Mouse (Mus musculus): ENCODE results near the gene Cep55. TPM values are rescaled to one million over a fixed set of nuclear protein-coding genes. Genes with fewer than 3 reads are reported as not detected.

Gene Cep55
- polyA plus RNA-seq, 1 experiment from 2014 or later, result 41.8 TPM

- H3K4me3 ChIP-seq, result no peak overlapping the region
- H3K4me1 ChIP-seq, result no peaks in the 10 kb centered on the region
- H3K36me3 ChIP-seq, result no peaks in the 10 kb centered on the region
- H3K4me2 ChIP-seq (replicated peaks), result no peak overlapping the region
- H3K27me3 ChIP-seq, result 0 out of 2 replicates have a peak, but pooled peaks cover 12% of the 10 kb centered on the region
- no peak overlapping the region for H3K9ac ChIP-seq (replicated peaks)
- 62% methylated on average over 2 of the region's 3 CpGs for WGBS
- no peak for ATAC-seq (ENCODE audit: low FRiP score, low read depth)
- H3K9me3 ChIP-seq, result no peaks in the 10 kb centered on the region
- H3K27ac ChIP-seq (replicated peaks), result no peak overlapping the region
Observed at GRCm38 (mm10) chr19:38029871-38030270, 24.9 kb upstream of the Cep55 start.

GRCm38 (mm10) chr19:38030673-38031137, 24.1 kb upstream of the Cep55 start:
- no peaks in the 10 kb centered on the region for H3K36me3 ChIP-seq
- peak; percentile 60; the same call in 1 of the 2 replicates for ATAC-seq (ENCODE audit: low FRiP score, low read depth)
- WGBS, result 4% methylated on average over 18 of the region's 23 CpGs
- H3K4me3 ChIP-seq, result no peak overlapping the region
- no peaks in the 10 kb centered on the region for H3K4me1 ChIP-seq
- no peak overlapping the region for H3K4me2 ChIP-seq (replicated peaks)
- H3K27ac ChIP-seq (replicated peaks), result no peak overlapping the region
- H3K9me3 ChIP-seq, result no peaks in the 10 kb centered on the region
- H3K9ac ChIP-seq (replicated peaks), result no peak overlapping the region
- 0 out of 2 replicates have a peak, but pooled peaks cover 12% of the 10 kb centered on the region for H3K27me3 ChIP-seq

DNA sequence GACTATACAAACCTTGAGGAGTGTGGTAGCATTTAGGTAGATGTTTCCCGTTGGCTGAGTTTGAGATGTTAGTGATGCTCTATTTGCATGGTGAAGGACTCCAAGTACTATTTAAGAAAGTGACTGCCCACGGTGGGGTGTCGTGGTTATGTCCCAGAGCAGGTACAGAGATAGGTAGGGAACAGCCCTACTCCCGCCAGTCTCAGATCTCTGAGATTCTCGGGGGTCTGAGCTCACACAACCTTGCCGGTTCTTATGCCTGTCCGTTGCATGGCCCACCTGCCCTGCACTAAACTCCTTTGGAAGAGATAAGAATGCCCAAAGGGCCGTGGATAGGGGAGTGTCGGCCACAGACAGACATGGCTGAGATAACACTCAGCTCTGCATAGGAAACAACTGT, 23.7 kb upstream of the Cep55 start:
- no peak overlapping the region for H3K9ac ChIP-seq (replicated peaks)
- H3K36me3 ChIP-seq, result no peaks in the 10 kb centered on the region
- H3K27me3 ChIP-seq, result 0 out of 2 replicates have a peak, but pooled peaks cover 12% of the 10 kb centered on the region
- H3K9me3 ChIP-seq, result no peaks in the 10 kb centered on the region
- no peaks in the 10 kb centered on the region for H3K4me1 ChIP-seq
- no peak overlapping the region for H3K4me3 ChIP-seq
- 0 out of 2 replicates have a peak, but pooled peaks have one; percentile 16 for ATAC-seq (ENCODE audit: low FRiP score, low read depth)
- H3K4me2 ChIP-seq (replicated peaks), result no peak overlapping the region
- WGBS, result 72% methylated on average over 9 of the region's 9 CpGs
- no peak overlapping the region for H3K27ac ChIP-seq (replicated peaks)

DNA sequence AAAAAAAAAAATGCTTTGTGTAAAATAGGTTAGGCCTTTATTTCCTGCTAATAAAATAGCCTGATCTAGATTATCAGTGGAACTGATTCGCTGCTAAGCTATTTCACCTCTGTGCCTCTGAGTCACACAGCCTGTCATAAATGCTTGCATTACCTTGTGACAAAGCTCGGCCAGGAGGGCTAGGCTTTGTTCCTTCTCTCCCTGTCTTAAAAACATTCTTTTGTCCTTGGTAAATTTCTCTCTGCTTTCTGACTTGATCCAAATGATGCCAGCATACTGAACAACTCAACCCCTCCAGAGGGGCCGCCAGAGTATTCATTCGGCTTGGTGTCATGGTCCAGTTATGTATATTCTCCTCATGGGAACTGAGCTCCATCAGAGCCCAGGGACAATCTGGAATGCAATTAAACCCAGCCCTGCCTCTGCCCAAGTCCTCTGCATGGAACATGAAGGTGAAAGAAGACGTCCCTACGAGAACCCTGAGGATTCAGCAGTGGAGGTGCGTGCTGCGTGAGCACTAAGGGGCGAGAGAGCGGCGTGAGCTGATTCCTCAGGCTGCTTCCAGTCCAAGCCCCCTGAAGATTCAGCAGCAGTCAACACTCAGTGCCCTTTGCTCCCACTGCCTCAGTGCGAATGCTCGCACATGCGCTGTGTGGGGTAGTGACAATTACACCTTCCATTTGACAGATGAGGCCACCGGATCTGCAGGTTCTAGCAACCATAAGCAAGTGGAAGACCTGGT, 21.6 kb upstream of the Cep55 start:
- no peak overlapping the region for H3K9ac ChIP-seq (replicated peaks)
- no peaks in the 10 kb centered on the region for H3K9me3 ChIP-seq
- WGBS, result 85% methylated on average over 15 of the region's 15 CpGs
- no peak for ATAC-seq (ENCODE audit: low FRiP score, low read depth)
- H3K4me1 ChIP-seq, result no peaks in the 10 kb centered on the region
- 0 out of 2 replicates have a peak, but pooled peaks cover 12% of the 10 kb centered on the region for H3K27me3 ChIP-seq
- no peak overlapping the region for H3K4me2 ChIP-seq (replicated peaks)
- no peak overlapping the region for H3K4me3 ChIP-seq
- no peaks in the 10 kb centered on the region for H3K36me3 ChIP-seq
- H3K27ac ChIP-seq (replicated peaks), result no peak overlapping the region

GRCm38 (mm10) chr19:38033735-38034057, 21.1 kb upstream of the Cep55 start:
- WGBS, result 85% methylated on average over 2 of the region's 2 CpGs
- Histone ChIP-seq H3K9me3 (no peaks in the 10 kb centered on the region), H3K36me3 (no peaks in the 10 kb centered on the region), H3K27me3 (0 out of 2 replicates have a peak, but pooled peaks cover 12% of the 10 kb centered on the region), H3K9ac (replicated peaks) (no peak overlapping the region), H3K4me1 (no peaks in the 10 kb centered on the region), H3K4me3 (no peak overlapping the region), H3K27ac (replicated peaks) (no peak overlapping the region), H3K4me2 (replicated peaks) (no peak overlapping the region)
- ATAC-seq (ENCODE audit: low FRiP score, low read depth), result no peak

GRCm38 (mm10) chr19:38034696-38035095, 20.1 kb upstream of the Cep55 start:
- Histone ChIP-seq H3K4me2 (replicated peaks) (no peak overlapping the region), H3K4me1 (no peaks in the 10 kb centered on the region), H3K27ac (replicated peaks) (no peak overlapping the region), H3K4me3 (no peak overlapping the region), H3K36me3 (no peaks in the 10 kb centered on the region), H3K27me3 (0 out of 2 replicates have a peak, but pooled peaks cover 12% of the 10 kb centered on the region), H3K9ac (replicated peaks) (no peak overlapping the region), H3K9me3 (no peaks in the 10 kb centered on the region)
- WGBS, result 88% methylated on average over 2 of the region's 2 CpGs
- no peak for ATAC-seq (ENCODE audit: low FRiP score, low read depth)

DNA sequence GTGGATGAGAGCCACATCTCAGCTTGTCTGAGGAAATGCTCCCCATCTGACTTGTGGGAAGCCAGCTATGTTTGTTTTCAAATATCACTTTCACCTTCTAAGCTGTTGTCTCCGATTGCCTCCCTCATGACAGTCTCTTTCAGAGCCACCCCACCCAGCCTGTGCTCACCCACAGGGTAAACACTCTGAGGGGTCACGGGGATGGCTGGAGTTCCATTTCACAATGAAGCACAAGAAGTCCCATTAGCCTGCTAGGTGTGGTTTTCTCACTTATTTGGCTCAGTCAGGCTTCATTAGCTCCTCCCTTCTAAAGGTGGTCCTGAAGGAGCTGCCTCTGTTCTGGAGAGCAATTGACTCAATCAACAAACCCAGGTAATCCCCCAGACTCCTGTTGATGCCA, 19.0 kb upstream of the Cep55 start:
- Histone ChIP-seq H3K27ac (replicated peaks) (no peak overlapping the region), H3K4me2 (replicated peaks) (no peak overlapping the region), H3K4me3 (no peak overlapping the region), H3K4me1 (no peaks in the 10 kb centered on the region), H3K27me3 (peaks cover 20% of the 10 kb centered on the region; the same call in 1 of the 2 replicates), H3K9me3 (no peaks in the 10 kb centered on the region), H3K9ac (replicated peaks) (no peak overlapping the region), H3K36me3 (no peaks in the 10 kb centered on the region)
- 82% methylated on average over 2 of the region's 2 CpGs for WGBS
- no peak for ATAC-seq (ENCODE audit: low FRiP score, low read depth)

DNA sequence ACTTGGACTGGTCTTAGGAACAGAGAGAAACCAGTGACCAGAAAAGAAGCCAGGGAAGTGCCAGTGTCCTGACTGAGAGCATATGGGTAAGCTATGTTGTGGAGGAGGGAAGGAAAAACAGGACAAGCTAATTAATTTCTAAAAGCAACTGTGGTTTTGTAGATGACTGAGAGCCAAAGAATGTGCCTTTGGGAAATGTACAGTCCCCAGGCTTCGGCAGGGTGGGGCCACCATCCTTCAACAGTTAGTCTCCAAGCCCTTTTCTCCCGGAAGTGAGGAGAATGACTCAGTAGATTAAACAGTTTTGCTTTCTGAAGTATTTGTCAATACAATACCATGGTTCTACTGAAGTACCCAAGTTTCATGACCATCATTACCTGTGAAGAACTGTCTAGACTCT, 16.5 kb upstream of the Cep55 start:
- Histone ChIP-seq H3K4me2 (replicated peaks) (no peak overlapping the region), H3K27me3 (peaks cover 32% of the 10 kb centered on the region), H3K27ac (replicated peaks) (no peak overlapping the region), H3K36me3 (no peaks in the 10 kb centered on the region), H3K9me3 (no peaks in the 10 kb centered on the region), H3K4me3 (no peak overlapping the region), H3K9ac (replicated peaks) (no peak overlapping the region), H3K4me1 (peaks cover 11% of the 10 kb centered on the region; the same call in 1 of the 2 replicates)
- 90% methylated on average over 2 of the region's 2 CpGs for WGBS
- no peak for ATAC-seq (ENCODE audit: low FRiP score, low read depth)

GRCm38 (mm10) chr19:38042261-38042722, 12.5 kb upstream of the Cep55 start:
- 50% methylated on average over 5 of the region's 5 CpGs for WGBS
- no peak overlapping the region for H3K4me2 ChIP-seq (replicated peaks)
- H3K4me1 ChIP-seq, result peaks cover 13% of the 10 kb centered on the region; the same call in 1 of the 2 replicates
- peaks cover 43% of the 10 kb centered on the region for H3K27me3 ChIP-seq
- H3K4me3 ChIP-seq, result no peak overlapping the region
- ATAC-seq (ENCODE audit: low FRiP score, low read depth), result no peak
- H3K36me3 ChIP-seq, result no peaks in the 10 kb centered on the region
- no peak overlapping the region for H3K9ac ChIP-seq (replicated peaks)
- H3K27ac ChIP-seq (replicated peaks), result no peak overlapping the region
- no peaks in the 10 kb centered on the region for H3K9me3 ChIP-seq

DNA sequence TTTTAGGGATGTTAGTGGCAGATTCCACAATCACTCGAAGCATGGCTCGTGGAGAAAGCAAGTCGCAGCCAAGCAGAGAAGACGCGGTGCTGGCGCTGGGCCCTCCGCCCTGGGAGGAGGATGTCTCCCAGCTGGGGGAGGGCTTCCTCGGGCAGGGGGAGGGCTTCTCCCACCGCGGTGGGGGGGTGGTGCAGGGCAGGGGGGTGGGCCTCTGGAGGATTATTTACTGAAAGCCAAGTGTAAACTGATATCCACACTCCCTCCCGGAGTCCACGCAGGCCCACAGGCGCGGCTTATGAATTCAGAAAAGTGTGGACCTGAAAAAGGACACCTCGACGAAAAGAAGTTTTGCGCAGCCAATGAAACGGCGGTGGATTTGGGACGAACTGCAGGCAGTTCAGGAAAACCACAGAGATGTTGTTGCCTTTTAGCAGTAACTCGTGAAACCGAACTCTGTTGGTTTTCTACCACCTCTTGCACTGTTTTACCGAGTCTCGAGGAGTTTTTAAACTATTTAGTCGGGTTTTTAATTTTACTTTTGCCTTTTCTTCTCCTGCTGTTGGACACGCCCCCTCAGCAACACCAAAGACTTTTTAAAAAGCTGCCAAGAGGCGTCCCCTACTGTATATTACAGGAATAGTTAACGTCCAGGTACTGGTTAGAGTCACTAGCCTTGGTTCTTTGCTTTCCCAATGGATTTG, 11.4 kb upstream of the Cep55 start, which contains the start of gene Myof:
Myof (minus strand) TSS at position 297 of the 701 bp plus-strand sequence.
- H3K4me2 ChIP-seq (replicated peaks), result peak within 1 kb of the TSS; percentile 66
- peaks cover 13% of the 10 kb centered on the region; the same call in 1 of the 2 replicates for H3K4me1 ChIP-seq
- H3K27me3 ChIP-seq, result peaks cover 43% of the 10 kb centered on the region
- peak within 1 kb of the TSS; percentile 37 for H3K4me3 ChIP-seq
- no peak within 1 kb of the TSS for H3K27ac ChIP-seq (replicated peaks)
- no peak for ATAC-seq (ENCODE audit: low FRiP score, low read depth)
- no peaks in the 10 kb centered on the region for H3K9me3 ChIP-seq
- 1% methylated on average over 28 of the region's 28 CpGs for WGBS
- no peaks in the 10 kb centered on the region for H3K36me3 ChIP-seq
- H3K9ac ChIP-seq (replicated peaks), result peak within 1 kb of the TSS; percentile 54; the same call in 1 of the 2 replicates

- H3K36me3 ChIP-seq, result no peaks in the 10 kb centered on the region
- no peak overlapping the region for H3K9ac ChIP-seq (replicated peaks)
- H3K27ac ChIP-seq (replicated peaks), result no peak overlapping the region
- peaks cover 41% of the 10 kb centered on the region for H3K27me3 ChIP-seq
- no peak for ATAC-seq (ENCODE audit: low FRiP score, low read depth)
- 92% methylated on average over 3 of the region's 3 CpGs for WGBS
- H3K4me1 ChIP-seq, result peaks cover 13% of the 10 kb centered on the region; the same call in 1 of the 2 replicates
- no peak overlapping the region for H3K4me3 ChIP-seq
- H3K9me3 ChIP-seq, result no peaks in the 10 kb centered on the region
- no peak overlapping the region for H3K4me2 ChIP-seq (replicated peaks)
Observed at GRCm38 (mm10) chr19:38045198-38045597, 9.6 kb upstream of the Cep55 start.

DNA sequence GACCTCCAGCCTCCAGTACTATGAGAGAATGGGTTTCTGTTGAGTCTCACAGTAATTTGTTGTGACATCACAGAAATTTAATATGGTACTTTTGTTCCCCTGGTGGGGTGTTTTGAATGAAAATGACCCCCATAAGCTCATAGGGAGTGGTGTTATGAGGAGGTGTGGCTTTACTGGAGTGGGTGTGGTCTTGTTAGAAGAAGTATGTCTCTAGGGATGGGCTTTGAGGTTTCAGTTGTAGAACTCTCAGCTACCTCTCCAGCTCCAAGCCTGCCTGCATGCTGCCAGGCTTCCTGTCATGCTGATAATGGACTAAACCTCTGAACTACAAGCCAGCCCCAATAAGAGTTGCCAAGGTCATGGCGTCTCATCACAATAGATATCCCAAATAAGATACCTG, 5.1 kb upstream of the Cep55 start:
- Histone ChIP-seq H3K4me3 (no peak overlapping the region), H3K27ac (replicated peaks) (no peak overlapping the region), H3K36me3 (no peaks in the 10 kb centered on the region), H3K4me1 (no peaks in the 10 kb centered on the region), H3K27me3 (peaks cover 8% of the 10 kb centered on the region; the same call in 1 of the 2 replicates), H3K9ac (replicated peaks) (no peak overlapping the region), H3K4me2 (replicated peaks) (no peak overlapping the region), H3K9me3 (no peaks in the 10 kb centered on the region)
- 85% methylated on average over 1 of the region's 1 CpGs for WGBS
- ATAC-seq (ENCODE audit: low FRiP score, low read depth), result no peak

All from midbrain, embryonic 12.5 days (tissue).